Mouse (Mus musculus) frontal cortex, postnatal 36 days (tissue): ENCODE results near the gene Pip4p1.
"Not testable (repeated sequence)": the region's sequence is repeated elsewhere in the genome, so short reads cannot be mapped to it uniquely, and the experiment has no call there.

Experiments used
- DNase-seq, 2 experiments: peaks; one replicate each; pipeline ENCODE4 v3.0.0; 2022; ENCODE audit warnings: low spot score in 2 of 2

Gene Pip4p1

GRCm38 (mm10) chr14:50938940-50939339 lies 8.3 kb upstream of the Pip4p1 start:
- no peak for DNase-seq

- no peak for DNase-seq
Observed at GRCm38 (mm10) chr14:50938119-50938908, 7.7 kb upstream of the Pip4p1 start.

- no peak for DNase-seq
Observed at GRCm38 (mm10) chr14:50936649-50937048, 6.0 kb upstream of the Pip4p1 start.

- no peak for DNase-seq
Observed at GRCm38 (mm10) chr14:50931493-50932020, 901 bp upstream of the Pip4p1 start.

GRCm38 (mm10) chr14:50930377-50930753 lies 291 bp downstream of the Pip4p1 start:
- DNase-seq, result peak in 1 of 2 experiments; percentile 23

GRCm38 (mm10) chr14:50929951-50930350 lies 705 bp downstream of the Pip4p1 start:
- DNase-seq, result no peak

- no peak for DNase-seq
Observed at GRCm38 (mm10) chr14:50927366-50927765, 3.3 kb downstream of the Pip4p1 start.

GRCm38 (mm10) chr14:50925111-50925920 lies 5.3 kb downstream of the Pip4p1 start:
- peak in 1 of 2 experiments; percentile 22 for DNase-seq

GRCm38 (mm10) chr14:50924281-50925064 lies 6.2 kb downstream of the Pip4p1 start, which contains the start of the genes Osgep and Apex1:
Gene Osgep (minus strand): TSS chr14:50924893.
Gene Apex1 (plus strand): TSS chr14:50924968.
- peak; percentile 96 to 98 for DNase-seq

GRCm38 (mm10) chr14:50923437-50923836 lies 7.2 kb downstream of the Pip4p1 start:
- not testable (repeated sequence) for DNase-seq

- no peak for DNase-seq
Observed at GRCm38 (mm10) chr14:50911356-50911755, 19.3 kb downstream of the Pip4p1 start.

GRCm38 (mm10) chr14:50908126-50908525 lies 22.5 kb downstream of the Pip4p1 start:
- DNase-seq, result no peak

GRCm38 (mm10) chr14:50905327-50905726 lies 25.3 kb downstream of the Pip4p1 start:
- not testable (repeated sequence) for DNase-seq

GRCm38 (mm10) chr14:50904828-50905129 lies 25.9 kb downstream of the Pip4p1 start:
- DNase-seq, result no peak

GRCm38 (mm10) chr14:50903973-50904827 lies 26.5 kb downstream of the Pip4p1 start:
- DNase-seq, result no peak

GRCm38 (mm10) chr14:50897992-50898391 lies 32.7 kb downstream of the Pip4p1 start:
- not testable (repeated sequence) for DNase-seq

- DNase-seq, result no peak
Observed at GRCm38 (mm10) chr14:50897374-50897765, 33.3 kb downstream of the Pip4p1 start, which contains the start of gene Klhl33. Gene Klhl33 (minus strand): TSS chr14:50897507.

- DNase-seq, result peak in 1 of 2 experiments; percentile 44
Observed at GRCm38 (mm10) chr14:50896747-50897373, 33.8 kb downstream of the Pip4p1 start.

GRCm38 (mm10) chr14:50895985-50896746 lies 34.5 kb downstream of the Pip4p1 start:
- DNase-seq, result peak; percentile 43 to 49
